Mouse (Mus musculus) mouse trophoblast stem cell (cell line): ENCODE results near the gene Oas1h.
"Not testable (repeated sequence)": the region's sequence is repeated elsewhere in the genome, so short reads cannot be mapped to it uniquely, and the experiment has no call there.

Source experiments
- in situ Hi-C, 2 experiments: fragments of 300-500 bp; cut with MseI, MboI; formaldehyde crosslinking; loops; 2 replicates in 1 of 2; 3 replicates in 1 of 2; pipeline ENCODE4 v1.15.1; 2025

Gene Oas1h

DNA sequence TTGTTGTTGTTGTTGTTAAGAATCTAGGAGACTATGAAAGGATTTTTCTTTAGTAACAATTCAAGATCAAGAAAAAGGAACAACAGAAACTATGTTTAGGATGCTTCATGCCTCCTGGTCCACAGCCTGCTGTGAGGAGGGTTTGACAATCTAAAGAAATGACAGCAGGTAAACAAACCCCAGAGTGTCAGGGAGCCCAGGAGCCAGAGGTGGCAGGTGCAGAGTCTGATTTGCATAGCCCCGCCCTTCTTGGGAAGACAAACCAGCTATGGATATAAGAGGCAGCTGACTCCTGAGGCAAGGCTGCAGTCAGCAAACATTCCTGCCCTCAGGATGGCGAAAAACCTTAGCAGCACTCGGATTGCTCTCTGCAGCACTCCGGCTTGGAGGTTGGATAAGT lies at the start of gene Oas1h:
Gene Oas1h, plus strand, starts transcription at position 301 of the 400 bp plus-strand sequence.
- in situ Hi-C loops = no loop called here

DNA sequence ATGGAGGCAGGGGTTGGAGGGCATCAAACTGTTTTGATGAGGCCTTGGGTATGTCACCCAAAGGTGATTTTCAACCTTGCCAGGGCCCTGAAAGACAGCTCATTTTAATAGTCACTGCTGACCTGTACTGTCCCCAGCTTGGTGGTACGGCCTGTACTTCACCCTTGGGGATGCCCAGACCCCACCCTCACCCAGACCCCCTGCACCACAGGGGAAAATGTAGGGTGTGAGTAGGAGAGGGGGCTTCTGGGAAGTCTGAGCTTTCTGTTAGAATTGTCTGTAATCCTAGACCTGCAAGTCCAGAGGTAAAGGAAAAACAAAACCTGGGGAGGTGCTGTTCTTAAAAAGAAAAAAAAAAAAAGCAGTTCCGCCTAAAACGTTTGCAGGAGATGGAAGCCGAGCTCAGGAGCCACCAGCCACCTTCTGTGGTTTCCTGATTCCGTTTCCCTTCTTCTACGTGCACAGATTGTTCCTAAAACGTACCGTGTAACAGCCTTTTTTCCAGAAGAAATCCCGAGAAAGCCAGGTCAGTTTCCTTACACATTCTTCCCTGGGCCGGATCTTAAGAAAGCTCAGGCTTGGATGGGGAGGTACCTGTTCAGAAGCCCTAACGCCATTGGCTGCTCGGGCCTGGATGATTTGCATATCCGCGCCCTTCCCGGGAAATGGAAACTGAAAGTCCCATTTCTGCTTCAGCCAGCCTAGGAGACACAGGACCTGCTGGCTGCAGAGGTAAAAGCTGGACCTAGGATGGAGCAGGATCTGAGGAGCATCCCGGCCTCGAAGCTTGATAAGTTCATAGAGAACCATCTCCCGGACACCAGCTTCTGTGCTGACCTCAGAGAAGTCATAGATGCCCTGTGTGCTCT lies 49.0 kb upstream of the Oas1h start, which contains the start of gene Oas1c:
Gene Oas1c, minus strand, starts transcription at position 564 of the 869 bp plus-strand sequence.
- in situ Hi-C loops = no loop called here

DNA sequence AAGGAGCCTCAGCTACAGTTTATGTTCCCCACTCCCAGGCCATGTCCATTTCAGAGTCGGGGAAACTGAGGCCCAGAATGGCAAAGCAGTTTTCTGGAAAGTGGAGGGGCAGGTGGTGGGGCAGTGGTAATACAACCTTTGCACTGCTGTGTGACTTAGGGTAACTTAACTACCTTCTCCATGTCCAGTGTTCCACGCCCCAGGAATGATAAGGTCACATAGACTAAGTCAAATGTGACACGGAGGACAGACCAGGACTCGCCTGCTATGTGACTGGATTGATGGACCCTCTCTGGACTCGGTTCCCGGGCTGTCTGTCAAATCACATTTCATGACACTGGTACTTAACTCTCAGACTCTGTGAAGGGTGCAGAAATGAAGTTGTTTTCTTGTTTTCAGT lies 48.2 kb upstream of the Oas1h start:
- in situ Hi-C loops = no loop called here

DNA sequence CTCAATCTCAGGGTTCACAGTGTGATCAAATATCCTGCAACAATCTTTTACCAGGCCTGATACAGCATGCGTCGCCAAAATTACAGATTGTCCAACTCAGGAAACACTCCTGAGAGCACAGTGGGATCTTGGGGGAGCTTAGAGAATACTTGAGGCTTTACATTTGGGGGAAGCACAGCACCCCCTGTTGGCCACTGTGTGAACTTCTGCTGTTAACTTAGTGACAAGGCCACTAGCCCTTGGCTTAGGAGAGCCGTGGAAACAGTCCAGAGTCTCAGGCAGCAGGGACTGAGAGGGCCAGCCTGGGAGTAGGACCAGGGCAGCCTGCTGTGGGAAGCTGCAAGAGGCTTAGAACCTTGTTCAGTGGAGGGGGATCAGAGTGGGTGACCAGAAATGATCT lies 45.3 kb upstream of the Oas1h start:
- in situ Hi-C loops = no loop called here

DNA sequence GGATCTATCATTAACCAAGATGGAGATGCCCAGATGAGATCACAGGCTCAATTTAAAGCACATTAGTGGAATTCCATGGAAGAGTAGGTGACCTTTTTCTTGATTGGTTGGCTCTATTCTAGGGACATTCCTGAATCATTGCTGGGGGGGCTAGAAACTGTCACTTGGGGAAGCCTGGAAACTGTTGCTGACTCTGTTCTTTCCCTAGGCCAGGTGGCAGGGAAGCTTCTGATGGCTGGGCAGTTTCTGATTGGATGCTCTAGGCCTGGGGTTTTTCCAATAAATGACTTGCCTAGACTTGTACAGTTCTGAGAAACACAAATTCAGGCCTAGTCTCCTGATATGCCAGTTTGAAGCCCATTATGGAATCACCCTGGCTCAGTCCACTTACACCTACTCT lies 42.2 kb upstream of the Oas1h start:
- in situ Hi-C loops = no loop called here

DNA sequence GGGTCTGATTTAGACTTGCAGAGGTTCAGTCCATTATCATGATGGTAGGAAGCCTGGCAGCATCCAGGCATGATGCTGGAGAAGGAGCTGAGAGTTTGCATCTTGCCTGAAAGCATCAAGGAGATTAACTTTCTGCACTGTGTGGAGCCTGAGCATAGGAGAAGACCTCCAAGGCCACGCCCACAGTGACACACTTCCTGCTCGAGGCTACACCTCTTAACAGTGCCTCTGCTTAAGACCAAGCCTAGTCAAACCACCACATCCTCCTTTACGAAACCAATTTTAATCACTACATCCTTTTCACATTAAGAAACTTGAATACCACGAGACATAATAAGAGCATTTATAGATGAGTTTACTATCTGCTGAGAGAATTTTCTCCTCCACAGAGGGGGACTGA lies 30.2 kb upstream of the Oas1h start:
- in situ Hi-C loops = loop anchor here in 1 of 2 experiments (10.0 kb wide), 1 partner anchor 154 kb away; no protein-coding TSS in a partner anchor

DNA sequence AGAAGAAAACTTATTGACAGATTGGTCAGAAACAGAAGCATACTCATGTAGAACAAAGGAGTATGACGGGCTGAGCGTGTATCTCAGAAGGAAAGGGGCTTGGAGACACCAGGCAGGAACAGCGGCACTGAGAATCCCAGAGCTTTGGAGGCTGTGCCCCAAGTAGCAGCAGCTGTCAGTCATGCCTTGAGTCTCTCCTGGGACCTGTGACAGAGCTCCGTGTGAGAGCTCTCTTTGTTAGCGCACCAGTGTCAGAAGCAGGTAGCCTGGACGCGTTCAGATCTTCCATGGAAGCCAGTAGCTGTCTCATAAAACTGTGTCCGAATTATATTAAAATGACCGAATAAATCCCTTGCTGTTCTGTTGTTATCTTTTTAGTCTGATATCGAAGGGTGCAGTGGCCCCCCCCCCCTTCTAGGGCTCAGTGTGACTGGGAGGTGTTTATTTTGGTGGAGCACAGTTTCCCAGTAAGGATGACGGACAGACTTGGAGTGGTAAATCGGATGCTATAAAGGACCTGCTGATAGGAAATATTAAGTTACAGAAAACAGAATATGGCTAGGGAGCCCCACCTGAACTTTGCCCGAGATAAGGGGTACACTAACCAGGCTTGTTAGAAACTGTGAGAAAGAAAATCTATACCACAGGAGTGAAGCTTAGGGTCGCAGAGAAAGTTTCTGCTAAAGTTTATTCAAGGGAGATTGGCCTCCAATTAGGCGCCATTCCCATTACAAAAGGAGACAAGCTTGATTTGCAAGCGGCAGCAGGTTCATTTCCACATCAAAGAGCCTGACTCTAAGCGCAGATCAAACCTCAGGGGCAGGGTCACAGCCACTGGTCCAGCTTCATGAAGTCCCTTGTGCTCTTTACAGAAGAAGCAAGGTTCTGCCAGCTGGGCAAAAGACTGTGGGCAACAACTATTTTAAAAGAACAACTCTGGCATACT lies 27.6 kb upstream of the Oas1h start:
- in situ Hi-C loops = loop anchor here in 1 of 2 experiments (10.0 kb wide), 1 partner anchor 151 kb away; no protein-coding TSS in a partner anchor

DNA sequence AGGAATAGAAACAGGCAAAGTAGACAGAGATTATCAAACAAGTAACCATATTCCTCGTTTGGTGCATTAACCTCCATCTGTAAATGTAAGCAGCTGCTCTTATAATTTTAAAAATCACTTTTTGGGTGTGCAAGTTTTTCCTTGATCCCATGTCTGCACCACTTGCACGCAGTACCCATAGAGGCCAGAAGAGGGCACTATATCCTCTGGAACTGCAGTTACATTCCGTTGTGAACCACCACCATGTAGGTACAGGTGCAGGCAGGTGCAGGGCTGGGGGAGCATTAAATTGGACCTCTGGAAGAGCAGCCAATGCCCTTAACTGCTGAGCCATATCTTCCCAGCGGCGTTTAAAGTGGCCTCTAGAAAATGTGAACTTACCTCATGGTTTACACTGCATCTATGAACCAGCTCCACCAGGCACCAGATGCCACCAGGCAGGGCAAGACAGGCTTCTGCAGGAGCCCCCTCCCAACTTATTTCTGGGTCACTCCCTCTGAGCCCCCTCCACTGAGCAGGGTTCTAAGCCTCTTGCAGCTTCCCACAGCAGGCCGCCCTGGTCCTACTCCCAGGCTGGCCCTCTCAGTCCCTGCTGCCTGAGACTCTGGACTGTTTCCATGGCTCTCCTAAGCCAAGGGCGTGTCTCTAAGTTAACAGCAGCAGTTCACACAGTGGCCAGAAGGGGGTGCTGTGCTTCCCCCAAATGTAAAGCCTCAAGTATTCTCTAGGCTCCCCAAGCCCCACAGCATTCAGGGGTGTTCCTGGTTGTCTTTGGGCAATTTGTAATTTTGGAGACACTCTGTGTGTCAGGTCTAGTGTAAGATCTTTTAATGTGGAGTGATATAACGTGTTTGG lies 24.3 kb upstream of the Oas1h start:
- in situ Hi-C loops = loop anchor here in 1 of 2 experiments (10.0 kb wide), 1 partner anchor 148 kb away; no protein-coding TSS in a partner anchor

DNA sequence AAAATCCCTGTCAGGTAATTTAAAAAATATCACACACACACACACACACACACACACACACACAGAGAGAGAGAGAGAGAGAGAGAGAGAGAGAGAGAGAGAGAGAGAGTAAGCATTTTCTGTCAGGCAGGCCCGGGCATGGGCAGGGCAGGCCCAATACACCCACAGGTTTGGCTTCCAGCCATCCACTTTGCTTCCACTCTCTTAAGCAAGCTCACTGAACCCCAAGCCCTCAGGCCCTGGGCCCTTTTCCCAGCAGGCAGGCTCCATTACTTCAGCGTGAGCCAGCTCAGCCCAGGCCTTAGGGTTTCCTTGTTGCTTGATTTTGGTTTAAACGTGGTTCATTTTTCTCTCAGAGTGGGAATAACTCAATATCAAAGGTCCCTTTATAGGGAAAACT lies 16.5 kb upstream of the Oas1h start:
- in situ Hi-C loops = no loop called here

DNA sequence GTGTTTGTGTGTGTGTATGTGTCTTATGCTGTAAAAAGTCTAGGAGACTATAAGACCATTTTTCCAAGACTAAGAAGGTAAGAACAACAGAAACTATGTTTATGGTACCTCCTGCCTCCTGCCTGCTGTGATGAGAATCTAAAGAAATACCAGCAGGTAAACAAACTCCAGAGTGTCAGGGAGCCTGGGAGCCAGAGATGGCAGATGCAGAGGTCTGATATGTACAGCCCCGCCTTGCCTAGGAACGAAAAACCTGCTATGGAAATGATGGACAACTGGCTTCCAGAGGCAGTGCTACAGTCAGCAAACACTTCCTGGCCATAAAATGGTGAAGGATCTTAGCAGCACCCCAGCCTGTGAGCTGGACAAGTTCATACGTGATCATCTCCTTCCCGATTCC lies 14.2 kb upstream of the Oas1h start, which contains the start of gene Oas1f:
Gene Oas1f, plus strand, starts transcription at position 301 of the 400 bp plus-strand sequence.
- in situ Hi-C loops = no loop called here

DNA sequence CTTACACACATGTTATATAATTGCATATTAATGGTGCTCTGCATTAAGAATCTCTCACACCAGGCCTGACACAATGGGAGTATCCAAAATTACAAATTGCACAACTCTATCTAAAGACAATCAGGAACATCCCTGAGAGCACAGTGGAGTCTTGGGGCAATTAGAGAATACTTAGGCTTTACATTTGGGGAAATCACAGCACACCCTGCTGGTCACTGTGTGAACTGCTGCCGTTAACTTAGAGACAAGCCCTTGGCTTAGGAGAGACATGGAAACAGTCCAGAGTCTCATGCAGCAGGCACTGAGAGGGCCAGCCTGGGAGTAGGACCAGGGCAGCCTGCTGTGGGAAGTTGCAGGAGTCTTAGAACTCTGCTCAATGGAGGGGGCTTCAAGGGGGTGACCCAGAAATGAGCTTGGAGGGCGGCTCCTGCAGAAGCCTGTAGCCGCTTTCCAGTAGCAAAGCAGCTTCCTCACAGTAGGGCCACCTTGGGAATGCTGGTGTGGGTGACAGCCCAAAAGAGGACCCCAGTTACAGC lies 11.6 kb upstream of the Oas1h start:
- in situ Hi-C loops = no loop called here

DNA sequence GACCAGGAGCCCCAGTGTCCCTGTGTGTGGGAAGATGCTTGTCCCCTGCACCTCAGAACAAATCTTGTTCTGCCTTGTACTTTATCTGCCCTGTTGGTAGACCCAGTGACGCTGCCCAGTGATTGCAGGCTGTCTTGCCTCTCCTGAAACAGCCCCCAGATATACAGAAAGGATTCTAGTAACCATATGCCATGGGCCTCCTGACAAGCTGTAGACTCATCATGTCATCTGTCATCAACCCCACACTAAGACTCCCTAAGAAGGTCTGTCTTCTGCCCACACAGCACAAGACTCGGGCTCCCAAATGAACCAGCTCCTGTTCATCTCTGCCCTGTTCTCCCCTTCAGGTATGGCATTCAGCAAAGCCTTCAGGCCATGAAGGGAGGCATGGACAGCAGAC lies 2.0 kb upstream of the Oas1h start:
- in situ Hi-C loops = no loop called here

DNA sequence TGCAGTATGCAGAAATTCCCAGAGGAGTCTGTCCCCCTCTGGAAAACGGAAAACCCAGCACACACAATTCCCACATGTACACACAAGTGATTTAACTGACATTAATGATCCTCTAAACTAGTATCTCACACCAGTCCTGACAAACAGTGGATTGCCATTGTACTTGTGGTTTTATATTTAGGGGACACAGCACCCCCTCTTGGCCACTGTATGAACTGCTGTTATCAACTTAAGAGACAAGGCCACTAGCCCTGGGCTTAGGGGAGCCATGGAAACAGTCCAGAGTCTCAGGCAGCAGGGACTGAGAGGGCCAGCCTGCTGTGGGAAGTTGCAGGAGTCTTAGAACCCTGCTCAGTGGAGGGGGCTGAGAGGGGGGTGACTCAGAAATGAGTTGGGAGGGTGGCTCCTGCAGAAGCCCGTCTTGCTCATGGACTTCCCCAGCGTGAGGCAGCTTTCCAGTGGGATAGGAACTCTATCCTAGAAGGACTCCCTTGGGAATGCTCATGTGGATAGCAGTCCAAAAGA lies 4.2 kb downstream of the Oas1h start:
- in situ Hi-C loops = no loop called here

DNA sequence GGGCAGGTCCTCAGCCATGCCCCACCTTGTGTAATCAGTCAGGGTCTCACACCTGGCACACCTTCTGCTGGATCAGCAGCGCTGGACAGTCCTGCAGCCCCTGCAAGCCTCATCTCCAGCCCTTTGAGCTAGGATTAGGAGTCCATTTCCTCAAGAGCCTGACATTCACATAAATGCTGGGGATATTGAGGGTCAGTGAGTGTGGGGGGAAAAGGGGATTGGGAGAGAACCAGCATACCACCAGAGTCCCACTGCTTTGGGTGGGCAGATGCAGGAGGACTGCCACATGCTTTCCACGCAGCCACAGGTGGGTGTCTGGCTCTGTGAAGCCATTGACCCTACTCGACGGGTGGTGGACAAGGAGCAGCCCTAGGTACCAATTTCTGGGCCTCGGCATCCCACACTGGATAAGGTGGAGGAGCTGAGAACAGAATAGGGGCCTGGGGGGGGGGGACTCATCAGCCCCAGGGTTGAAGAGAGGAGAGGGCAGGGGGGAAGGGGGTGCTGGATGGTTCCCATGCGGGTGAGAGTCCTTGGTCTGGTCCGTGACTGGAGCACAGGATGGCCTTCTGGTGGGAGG lies 8.3 kb downstream of the Oas1h start:
- in situ Hi-C loops = no loop called here

DNA sequence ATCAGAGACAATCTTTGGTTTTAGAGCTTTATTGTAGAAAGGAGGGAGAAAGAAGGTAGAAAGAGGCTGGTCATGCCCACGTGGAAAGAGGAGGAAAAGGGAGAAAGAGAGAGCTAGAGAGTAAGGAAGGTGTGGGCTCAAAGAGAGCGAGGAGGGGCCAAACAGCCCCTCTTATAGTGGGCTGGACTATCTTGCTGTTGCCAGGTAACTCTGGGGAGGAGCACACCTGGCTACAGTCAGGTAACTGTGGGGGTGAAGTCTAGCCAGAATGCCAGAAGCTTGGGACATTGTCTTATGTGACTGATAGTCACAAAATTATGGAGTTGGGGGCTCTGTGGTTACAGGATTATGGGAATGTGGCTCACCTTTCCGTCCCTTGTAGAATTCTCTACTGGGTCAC lies 8.9 kb downstream of the Oas1h start:
- in situ Hi-C loops = no loop called here

DNA sequence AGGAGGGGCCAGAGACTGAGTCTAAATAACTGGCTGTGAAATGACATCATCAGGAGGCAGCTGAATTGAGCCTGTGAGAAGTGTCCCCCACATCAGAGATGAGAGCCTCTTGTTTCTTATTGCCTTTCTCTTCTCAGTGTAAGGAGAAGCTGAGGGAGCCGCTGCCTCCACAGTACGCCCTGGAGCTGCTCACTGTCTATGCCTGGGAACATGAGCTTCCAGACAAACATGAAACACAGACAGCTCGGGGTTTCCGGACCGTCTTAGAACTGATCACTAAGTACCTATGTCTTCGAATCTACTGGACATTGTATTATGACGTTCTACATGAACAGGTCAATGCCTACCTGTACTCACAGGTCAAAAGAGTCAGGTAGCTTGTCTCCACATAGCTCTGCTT lies 9.6 kb downstream of the Oas1h start:
- in situ Hi-C loops = no loop called here

DNA sequence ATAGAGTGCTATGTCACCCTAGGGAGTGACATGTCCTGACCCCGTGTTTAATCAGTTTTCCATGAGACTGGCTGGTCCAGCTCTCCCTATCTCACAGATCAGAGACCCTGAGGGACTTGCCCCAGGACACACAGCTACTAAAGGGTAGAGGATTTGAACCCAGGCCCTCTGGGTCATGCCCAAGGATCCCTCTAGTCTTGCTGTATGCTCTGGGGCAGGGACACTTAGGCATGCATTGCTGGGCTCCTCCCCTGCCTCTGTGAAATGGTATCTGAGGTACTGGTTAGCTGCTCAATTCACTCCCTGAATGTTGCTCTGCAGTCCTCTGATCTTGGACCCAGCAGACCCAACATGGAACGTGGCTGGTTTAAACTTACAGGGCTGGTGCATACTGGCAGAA lies 10.2 kb downstream of the Oas1h start:
- in situ Hi-C loops = no loop called here

DNA sequence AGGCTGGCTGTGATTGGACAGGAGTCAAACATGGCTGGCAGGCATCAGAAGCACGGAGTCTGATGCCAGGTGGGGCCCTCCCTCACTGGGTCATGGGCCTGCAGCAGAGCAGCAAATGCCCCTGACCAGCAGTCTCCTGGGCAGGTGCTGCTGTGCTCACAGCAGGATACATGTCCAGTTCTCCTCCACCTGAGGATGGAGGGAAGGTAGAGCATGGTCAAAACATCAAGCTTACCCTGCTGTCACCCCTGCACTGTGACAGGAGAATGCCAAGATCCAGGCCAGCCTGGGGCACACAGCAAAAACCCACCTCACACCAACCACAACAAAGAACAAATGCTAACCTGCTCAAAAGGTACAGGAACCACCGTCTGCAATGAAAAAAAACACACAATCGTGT lies 15.6 kb downstream of the Oas1h start:
- in situ Hi-C loops = not testable (repeated sequence)

DNA sequence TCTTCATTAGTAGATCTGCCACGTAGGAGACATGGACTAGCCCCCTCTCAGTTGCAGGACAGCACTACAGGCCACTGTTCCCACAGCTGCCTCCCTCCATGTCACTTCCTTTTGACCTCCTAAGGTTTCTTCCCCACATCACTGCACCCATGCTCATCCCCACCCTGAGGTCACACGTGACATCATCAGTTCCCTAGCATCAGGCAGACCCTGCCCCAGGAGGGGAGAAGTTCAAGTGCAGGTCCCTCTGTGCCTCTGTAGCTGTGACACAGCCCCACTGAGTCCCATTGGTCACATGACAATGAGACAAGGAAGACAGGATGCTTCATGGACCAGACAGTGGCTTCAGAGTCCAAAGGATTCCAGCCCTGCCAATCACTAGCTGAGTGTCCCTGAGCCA lies 16.2 kb downstream of the Oas1h start:
- in situ Hi-C loops = not testable (repeated sequence)

DNA sequence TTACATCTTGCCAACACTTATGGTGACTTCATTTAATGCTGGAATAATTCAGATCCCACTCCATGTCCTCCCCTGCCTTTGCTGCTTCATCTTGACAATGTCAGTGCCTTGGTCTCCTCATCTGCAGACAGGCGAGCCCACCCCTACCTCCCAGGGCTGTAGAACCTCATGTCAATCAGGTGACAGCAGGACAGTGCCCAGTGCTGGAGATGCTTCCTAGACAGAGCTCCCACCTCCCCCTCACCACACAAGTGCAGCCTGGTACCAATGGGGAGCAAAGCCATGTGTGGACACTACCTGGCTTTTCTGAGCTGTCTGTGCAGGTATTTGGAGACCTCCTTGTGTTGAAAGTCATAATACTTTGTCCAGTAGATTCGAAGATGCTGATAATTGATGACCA lies 17.6 kb downstream of the Oas1h start:
- in situ Hi-C loops = not testable (repeated sequence)
